Mouse (Mus musculus): ENCODE data around the gene Dhrs1.
"Not testable (repeated sequence)": the region's sequence is repeated elsewhere in the genome, so short reads cannot be mapped to it uniquely, and the experiment has no call there.

Dhrs1 gene

DNA sequence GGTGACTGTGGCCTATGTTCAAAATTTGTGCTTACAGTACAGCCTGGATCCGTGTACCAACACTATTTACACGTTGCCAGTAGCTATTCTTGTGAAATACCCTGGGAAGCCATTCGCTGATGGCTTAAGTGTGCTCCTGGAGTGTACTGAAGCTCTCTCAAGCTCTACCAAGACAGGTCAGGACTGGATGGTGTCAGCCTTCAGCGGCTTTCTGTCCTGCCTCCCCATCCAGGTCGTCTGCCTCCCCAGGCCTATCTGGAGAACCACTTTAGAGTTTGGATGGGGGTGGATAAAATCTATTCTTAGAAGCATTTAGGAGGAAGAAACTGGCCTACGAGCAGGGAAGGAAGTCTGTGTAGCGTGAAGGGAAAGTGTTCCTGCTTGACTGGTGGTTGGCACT, 17.7 kb upstream of the Dhrs1 start:
- in situ Hi-C loops (cut with MseI, MboI), result no loop called here

DNA sequence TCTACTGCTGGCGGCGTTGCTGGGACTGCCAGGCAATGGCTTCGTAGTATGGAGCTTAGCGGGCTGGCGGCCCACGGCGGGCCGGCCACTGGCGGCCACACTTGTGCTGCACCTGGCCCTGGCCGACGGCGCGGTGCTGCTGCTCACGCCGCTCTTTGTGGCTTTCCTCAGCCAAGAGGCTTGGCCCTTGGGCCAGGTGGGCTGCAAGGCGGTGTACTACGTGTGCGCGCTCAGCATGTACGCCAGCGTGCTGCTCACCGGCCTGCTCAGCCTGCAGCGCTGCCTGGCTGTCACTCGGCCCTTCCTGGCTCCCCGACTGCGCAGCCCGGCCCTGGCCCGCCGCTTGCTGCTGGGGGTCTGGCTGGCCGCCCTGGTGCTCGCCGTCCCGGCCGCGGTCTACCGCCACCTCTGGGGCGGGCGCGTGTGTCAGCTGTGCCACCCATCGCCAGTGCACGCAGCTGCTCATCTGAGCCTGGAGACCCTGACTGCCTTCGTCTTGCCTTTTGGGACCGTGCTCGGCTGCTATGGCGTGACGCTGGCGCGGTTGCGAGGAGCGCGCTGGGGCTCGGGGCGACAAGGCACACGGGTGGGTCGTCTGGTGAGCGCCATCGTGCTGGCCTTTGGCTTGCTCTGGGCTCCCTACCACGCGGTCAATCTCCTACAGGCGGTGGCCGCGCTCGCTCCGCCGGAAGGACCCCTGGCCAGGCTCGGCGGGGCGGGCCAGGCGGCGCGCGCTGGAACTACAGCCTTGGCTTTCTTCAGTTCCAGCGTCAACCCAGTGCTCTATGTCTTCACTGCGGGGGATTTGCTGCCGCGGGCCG, 16.7 kb upstream of the Dhrs1 start:
- in situ Hi-C loops (cut with MseI, MboI), result no loop called here

DNA sequence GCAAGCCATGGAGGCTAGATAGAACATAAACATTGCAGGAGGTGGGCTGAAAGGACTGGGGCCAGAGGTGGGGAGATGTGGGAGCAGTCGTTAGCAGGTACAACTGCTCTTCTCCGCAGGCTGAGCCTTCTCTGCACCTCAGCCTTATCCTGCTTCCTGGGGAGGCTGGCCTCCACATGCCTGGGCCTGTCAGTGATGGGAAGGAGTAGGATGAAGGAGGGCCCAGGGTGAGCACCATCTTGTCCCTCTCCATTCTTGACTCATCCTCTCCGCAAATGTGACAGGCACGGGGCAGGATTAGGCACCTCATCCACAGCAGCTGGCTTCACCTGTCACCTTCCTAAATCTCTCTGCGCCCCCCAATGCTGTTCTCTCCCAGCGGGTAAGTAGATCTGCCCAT, 15.7 kb upstream of the Dhrs1 start, which contains the start of gene Ltb4r2:
Ltb4r2 (plus strand) TSS at position 266 of the 400 bp plus-strand sequence.
- in situ Hi-C loops (cut with MseI, MboI), result no loop called here

DNA sequence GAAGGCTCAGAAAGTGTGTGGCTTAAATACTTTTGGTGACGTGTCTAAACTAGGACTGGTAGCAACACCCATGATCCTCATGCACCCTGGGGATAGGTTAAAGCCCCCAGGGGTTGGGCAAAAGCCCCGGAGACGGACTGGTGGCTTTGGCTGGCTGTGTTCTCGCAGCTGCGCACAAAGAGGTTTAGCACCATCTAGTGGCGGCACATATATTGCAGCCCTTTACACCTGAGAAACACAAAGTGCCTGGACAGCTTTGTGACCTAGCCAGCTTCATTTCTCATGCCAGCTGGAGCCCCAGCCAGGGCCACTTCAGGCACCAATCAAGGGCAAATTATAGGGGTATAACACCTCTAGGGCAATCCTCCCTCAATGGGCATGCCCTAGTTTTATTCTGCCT, 14.7 kb upstream of the Dhrs1 start:
- in situ Hi-C loops (cut with MseI, MboI), result not testable (repeated sequence)

DNA sequence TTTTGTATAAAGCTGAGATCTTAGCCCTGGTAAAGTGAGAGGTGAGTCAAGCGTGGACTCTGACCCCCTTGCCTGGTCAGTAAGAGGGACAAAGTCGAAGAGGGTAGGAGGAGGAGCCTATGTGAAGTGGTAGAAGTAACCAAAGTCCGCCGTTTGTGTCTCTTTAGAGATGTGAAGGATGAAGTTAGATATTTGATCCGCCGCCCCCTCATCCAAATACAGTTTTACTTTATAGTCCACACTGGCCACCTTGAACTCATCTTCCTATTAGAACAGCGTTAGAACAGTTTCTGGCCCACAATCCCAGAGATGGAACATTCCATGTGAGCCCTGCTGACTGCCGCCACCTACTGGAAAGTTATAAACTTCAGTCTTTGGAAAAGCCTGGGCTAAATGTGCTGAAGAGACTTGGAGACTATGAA, 12.9 kb upstream of the Dhrs1 start, which contains the start of gene Cideb:
Cideb (minus strand) TSS at position 96 of the 422 bp plus-strand sequence.
- in situ Hi-C loops (cut with MseI, MboI), result no loop called here

DNA sequence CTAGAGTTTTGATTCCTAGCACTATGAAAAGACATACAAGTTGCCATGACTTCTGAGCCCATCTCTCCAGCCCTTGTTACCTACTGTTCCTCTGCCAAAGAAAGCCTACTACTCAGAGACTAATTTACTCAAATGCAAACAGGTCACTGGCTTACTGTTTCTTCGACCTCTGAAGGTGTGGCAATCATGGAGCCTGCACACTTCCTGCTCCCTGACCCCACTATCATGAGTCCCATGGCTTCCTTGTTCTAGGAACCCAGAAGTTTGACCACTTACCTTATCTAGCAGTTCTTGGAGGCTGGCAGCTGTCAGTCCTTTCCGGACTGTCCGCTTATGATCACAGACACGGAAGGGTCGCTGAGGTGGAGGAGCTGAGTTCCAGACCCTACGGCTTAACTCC, 12.1 kb upstream of the Dhrs1 start:
- in situ Hi-C loops (cut with MseI, MboI), result no loop called here

DNA sequence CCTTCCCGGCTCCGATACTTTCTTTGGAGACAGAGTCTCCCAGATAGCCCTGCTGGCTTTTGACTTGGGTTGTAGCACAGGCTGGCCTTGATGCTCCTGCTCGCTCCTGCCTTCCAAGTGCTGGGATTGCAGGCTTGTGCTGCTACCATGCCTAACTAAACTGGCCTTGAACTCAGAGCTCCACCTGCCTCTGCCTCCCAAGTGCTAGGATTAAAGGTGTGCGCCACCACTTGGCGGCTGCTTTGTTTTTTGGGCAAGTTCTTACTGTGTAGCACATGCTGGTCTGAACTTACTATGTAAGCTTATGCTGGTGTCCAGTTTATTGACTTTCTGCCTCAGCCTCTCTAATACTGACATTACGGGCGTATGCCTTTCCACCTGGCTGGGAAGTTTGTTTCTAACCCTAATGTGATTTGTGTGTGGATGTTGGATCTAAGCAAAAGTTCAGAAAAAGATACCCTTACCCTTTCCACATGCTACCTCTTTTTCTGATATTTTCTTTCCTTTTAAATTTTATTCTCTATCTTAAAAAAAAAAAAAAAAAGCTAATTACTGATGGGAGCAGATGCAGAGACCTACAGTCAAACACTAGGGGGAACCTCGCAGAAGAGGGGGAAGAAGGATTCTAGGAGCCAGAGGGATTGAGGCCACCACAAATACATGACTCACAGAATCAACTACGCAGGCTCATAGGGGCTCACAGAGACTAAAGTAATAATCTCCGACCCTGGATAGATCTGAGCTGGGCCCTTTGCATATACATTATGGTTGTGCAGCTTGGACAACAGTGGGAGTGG, 1.8 kb upstream of the Dhrs1 start:
- in situ Hi-C loops (cut with MseI, MboI), result no loop called here

DNA sequence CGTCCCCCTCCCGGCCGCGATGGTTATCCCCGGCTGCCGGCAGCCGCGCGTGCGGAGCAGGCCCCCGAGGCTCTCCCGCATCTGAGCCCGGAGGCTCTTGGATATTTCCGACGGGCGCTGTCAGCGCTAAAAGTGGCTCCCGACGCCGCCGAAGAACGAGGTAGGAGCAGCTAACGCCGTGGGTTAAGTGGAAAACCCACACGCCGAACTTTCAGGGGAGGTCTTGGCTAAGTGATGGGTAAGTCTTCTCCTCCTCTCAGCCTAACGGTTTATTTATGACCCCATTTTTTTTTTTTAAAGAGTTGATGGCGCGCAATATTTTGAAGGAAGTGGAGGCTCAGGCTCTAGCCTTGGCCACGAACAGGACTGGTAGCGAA, 359 bp upstream of the Dhrs1 start:
- in situ Hi-C loops (cut with MseI, MboI), result no loop called here

DNA sequence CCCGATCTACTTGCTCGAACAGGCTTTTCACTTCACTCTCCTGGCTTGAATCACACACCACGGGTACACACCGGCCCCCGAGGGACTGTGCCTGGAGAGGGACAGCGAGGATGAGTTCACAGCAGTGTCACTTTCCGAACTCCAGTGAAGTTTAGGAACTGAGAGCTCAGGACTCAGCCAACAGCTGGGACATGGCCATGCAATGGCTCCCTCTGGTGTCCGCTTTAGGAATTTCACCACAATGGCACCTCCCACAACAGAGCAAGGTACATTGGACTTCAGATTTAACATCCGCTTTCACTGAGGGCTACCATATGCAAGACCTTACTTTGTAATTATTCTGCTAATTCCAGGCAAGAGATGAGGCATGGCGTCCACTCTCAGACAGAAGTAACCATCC, 1.8 kb downstream of the Dhrs1 start:
- in situ Hi-C loops (cut with MseI, MboI), result loop anchor here (5.0 kb wide), 1 partner anchor 61 kb away; the partner anchor contains the start of gene Tinf2 (in 2 of the 2)

DNA sequence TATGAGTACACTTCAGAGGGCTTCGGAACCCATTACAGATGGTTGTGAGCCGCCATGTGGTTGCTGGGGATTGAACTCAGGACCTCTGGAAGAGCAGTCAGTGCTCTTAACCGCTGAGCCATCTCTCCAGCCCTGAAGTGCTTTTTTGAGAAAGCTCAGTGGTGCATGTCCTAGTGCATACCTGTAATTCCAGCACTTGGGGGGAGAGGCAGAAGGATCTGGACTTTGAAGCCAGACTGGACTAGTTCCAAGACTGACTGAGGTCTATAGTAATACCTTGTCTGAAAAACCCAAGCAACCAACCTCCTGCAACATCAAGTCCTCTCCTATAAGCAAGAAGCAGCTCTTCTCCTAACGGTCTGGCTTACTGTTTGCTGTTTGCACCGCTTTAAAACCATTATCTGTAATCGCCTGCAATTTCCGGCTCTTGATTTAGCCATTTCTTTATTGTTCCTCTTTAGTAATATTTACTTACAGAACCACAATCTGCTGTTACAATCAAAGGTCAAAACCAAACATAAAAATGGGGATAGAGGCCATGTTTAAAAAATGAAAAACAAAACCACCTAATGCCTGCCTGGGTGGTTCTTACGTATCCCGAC, 8.3 kb downstream of the Dhrs1 start:
- in situ Hi-C loops (cut with MseI, MboI), result no loop called here

DNA sequence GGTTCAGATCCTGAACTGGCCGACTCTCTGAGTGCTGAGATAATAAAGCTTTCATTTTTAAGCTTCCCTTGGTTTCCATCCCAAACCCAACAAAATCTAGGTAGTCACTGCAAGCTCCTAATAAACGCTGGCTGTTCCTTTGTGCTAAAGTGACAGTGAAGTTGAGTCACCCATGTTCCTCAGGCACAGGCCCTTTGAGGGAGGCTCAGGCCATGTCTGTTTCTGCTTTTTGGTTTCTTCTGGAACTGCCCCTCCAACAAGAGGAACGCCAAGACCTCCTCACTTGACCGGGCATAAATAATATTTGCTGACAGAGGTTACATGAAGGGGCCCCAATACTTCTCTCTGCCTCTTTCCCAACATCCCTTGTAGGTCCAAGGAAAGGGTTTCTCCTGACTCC, 9.7 kb downstream of the Dhrs1 start:
- in situ Hi-C loops (cut with MseI, MboI), result no loop called here

DNA sequence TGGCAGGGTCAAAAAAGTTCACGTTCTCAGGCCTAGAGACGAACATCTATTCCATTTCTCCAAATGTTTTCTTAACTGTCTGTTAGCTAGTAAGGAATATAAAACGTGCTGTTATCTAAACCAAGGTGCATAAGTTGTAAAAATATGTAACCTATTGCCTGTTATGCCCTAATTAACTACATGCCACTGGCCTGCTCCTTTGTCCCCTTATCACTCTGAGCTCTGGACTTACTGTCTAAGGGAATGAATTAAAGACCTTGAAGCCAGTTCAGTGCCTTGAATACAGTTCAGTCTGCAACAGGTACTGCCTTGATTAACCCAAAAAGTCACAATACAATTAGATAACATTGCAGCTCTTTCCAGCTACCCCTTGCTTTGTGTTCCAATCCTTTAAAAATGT, 10.2 kb downstream of the Dhrs1 start:
- in situ Hi-C loops (cut with MseI, MboI), result no loop called here

DNA sequence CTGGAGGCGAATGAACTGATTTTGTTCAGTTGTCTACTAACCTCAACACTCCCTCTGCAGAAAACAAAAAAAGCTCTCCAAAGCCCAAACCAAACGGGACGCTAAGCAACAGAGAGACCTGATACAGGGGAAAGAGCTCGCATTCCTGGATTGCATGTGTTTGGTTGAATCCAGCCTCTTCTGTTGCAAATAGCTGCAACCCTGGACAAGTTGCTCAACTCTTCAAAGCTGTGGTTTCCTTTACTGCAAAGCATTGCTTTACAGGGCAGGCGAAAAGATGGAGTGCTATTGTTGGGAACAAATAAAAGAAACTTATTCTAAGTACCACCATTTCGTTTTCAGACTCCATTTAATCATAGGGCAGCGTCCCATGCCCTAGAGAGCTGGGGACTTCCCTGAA, 10.6 kb downstream of the Dhrs1 start:
- in situ Hi-C loops (cut with MseI, MboI), result no loop called here

DNA sequence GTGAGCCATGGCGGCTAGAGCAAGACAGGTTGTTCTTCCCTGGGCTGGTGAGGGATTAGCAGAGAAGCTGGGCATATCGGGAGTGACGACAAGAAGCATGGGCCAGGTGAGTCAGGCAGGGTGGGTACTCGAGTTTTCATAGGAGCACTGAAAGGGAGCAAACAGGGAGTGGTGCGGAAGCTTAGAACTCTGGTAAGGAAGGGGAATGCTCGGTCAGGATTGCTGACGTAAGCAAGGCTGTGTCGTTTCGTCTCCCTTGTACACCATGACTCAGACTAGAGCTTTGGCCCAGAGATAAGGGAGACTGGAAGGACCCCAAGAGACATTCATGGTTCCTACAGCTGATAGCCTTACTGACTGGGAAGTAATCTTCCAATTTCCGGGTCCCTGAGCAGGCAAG, 11.6 kb downstream of the Dhrs1 start:
- in situ Hi-C loops (cut with MseI, MboI), result no loop called here

DNA sequence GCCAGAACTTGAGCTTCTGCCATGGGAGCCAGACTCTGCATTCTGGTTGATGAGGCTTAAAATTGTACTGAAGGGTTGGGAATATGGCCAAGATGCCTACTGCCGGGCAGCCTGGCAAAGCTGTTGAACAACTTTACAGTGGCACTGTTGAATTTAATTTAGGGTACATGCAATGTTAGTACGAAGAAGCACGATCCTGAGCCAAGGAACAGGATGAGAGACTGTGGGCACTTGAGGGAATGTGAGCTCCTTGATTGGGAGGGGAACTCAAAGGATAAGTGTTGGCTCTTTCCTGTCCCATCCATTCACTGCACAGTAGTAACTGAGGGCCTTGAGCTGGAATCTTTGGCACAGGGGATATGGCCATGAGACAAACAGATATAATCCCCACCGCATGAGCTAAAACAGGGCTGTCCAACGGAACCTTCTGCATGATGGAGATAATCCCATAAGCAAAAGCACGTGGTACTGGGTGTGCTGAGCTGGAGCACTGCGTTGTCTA, 14.9 kb downstream of the Dhrs1 start:
- in situ Hi-C loops (cut with MseI, MboI), result no loop called here

DNA sequence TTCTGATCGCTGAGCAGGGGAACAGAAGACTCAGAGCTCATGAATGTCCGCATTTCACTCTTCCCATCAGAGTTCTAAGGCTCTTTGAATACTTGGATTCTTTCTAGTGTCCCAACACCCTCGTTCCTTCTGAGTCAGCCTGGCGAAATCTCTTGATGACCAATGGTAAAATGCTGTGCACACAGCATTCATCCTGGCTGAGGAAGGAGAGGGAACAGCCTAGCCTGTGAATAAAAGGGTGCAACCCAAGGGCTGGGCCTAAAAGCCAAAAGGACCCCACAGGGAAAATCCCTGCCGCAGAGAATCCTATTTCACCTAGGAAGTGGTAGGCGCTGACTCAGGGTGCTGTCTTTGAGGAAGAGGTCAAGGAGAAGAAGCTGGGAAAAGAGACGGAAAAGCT, 15.4 kb downstream of the Dhrs1 start:
- in situ Hi-C loops (cut with MseI, MboI), result no loop called here

DNA sequence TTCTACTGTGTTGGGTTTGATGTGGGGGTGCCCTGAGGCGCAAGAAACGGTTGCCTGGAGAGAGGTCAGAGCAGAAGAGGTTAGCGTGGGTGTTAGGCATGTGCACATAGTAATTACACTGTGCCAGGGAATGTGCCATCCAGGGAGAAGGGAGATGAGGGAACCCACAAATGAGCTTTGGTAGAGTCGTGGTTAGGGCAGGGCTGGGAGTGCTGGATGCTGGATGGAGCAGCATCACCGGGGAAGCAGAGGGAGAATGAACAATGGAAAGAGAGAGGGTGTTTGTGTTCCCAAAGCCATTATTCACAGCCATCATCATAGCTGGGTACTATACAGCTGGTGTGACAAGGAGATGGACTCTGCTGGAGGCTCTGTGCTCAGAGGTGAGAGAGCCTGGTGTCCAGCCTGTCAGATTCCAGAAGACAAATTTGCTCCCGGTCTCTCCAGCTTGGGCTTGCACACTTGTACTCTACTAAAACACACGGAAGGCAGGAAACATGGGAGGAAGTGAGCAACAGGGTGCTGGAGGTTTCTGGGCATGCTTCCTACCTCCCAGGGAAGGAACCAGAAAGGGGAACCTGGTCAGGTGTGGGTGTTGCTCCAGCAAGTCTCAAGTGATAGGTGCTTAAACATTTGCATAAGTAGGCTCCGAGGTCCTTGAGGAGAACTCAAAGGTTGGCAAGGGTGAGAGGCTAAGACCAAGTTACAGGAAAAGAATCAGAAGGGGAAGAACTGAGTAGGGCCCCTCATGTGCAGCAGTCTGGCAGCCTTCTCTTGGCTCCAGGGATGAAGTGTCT, 17.4 kb downstream of the Dhrs1 start:
- in situ Hi-C loops (cut with MseI, MboI), result no loop called here

DNA sequence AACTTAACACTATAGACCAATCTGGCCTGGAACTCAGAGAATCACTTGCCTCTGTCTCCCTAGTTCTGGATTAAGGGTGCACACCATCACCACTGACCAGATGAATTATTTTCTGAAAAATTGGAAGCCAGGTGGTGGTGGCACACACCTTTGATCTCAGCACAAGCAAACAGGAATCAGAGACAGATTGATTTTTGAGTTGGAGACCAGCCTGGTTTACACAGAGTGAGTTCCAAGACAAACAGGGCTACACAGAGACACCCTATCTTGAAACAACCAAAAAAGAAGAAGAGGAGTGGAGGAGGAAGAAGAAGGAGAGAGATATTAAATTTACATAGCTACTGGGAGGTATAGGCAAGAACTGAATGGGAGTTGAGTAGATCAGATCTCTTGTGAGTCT, 19.2 kb downstream of the Dhrs1 start:
- in situ Hi-C loops (cut with MseI, MboI), result no loop called here

DNA sequence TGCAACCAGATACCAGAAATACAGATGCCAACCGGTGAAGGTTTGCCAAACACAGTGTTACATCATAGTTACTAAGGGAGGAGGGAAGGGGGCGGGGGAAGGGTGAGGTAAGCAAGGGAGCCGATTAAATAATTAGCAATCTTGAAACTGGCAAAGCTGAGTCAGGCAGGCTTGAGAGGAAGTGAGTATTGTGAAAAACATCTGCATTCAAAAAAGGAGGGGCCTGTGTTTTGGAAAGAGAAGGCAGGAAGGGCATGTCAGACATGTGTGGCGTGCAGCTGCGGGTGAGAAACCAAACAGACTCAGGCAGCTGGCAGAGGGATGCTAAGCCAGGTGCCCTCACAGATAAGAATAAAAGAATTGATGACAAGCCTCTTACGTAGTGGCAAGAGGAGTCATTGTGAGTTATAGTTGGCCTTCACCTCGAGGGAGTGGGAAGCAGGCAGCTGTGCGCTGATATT, 21.0 kb downstream of the Dhrs1 start:
- in situ Hi-C loops (cut with MseI, MboI), result no loop called here

DNA sequence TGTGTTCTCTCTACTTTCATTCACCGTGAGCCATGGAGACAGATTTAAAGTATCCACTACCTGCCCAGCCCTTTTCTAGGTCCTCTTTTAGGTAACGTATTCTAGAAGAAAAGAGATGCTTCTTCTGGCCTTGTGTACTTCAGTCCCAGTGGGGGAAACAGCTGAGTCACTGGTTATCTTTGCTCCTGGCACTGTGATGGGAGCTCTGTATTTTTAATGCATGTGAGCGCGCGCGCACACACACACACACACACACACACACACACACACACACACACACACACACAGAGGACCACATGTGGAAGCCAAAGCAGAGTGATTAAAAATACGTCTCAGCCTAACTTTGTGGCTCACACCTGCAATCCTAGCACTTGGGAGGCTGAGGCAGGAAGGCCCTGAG, 22.1 kb downstream of the Dhrs1 start:
- in situ Hi-C loops (cut with MseI, MboI), result no loop called here

DNA sequence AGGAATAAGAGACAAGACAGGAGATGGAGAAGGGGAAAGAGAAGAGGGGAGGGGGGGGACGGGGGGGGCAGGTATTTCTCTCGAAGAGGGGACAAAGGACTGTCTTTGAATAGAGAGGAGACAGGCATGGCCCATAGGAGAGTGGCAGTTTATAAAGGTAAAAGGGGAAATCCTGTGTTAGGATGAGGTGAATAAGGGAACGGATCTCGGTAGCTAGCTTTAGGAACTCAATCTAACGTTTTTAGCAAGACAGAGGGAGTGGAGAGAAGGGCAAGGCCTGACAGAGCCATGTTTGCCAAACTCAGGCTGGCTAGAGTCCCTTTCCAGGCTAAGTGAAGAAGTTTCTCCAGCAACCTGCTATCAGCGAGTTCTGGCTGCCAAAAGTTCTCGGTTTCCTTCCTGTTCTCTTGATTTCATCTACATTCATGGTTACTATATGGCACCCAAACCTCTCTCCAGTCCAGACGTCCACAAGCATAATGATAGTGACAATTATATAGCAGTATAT, 23.0 kb downstream of the Dhrs1 start:
- in situ Hi-C loops (cut with MseI, MboI), result no loop called here

All from mouse trophoblast stem cell (cell line).